Mouse (Mus musculus): ENCODE data around the gene Txndc8. TPM values are rescaled to one million over a fixed set of nuclear protein-coding genes. Genes with fewer than 3 reads are reported as not detected.

Gene Txndc8
- polyA plus RNA-seq, 1 experiment, result not detected

- Histone ChIP-seq H3K4me3 (ENCODE audit: extremely low read depth, insufficient read depth, insufficient read length) (no peak overlapping the region), H3K27me3 (ENCODE audit: control insufficient read depth, insufficient read depth, low read length) (no peaks in the 10 kb centered on the region), H3K4me1 (ENCODE audit: control insufficient read depth, insufficient read depth, insufficient read length) (no peaks in the 10 kb centered on the region; the same call in 1 of the 2 replicates), H3K36me3 (ENCODE audit: control insufficient read depth, insufficient read depth, low read length) (no peaks in the 10 kb centered on the region), H3K27ac (ENCODE audit: insufficient read depth, low read length) (no peak overlapping the region)
- TF ChIP-seq CTCF (IDR thresholded peaks at IDR 0.05; ENCODE audit: extremely low read depth, insufficient read depth, insufficient read length, insufficient replicate concordance) (no peak), POLR2A (IDR thresholded peaks at IDR 0.05; ENCODE audit: low read depth, low read length) (no peak)
- no peak for DNase-seq (ENCODE audit: low read depth in 1 of 2, low spot score in 2 of 2)
- WGBS, result 86% methylated on average over 6 of the region's 6 CpGs
These were observed 35.2 kb downstream of the Txndc8 start for GRCm38 (mm10) chr4:57973592-57974268.

- H3K27me3 ChIP-seq (ENCODE audit: control insufficient read depth, insufficient read depth, low read length), result no peaks in the 10 kb centered on the region
- H3K4me1 ChIP-seq (ENCODE audit: control insufficient read depth, insufficient read depth, insufficient read length), result no peaks in the 10 kb centered on the region; the same call in 1 of the 2 replicates
- TF ChIP-seq POLR2A (IDR thresholded peaks at IDR 0.05; ENCODE audit: low read depth, low read length) (no peak), CTCF (IDR thresholded peaks at IDR 0.05; ENCODE audit: extremely low read depth, insufficient read depth, insufficient read length, insufficient replicate concordance) (no peak)
These were observed 38.6 kb downstream of the Txndc8 start for GRCm38 (mm10) chr4:57970285-57970684.

GRCm38 (mm10) chr4:57967195-57967594, 41.7 kb downstream of the Txndc8 start:
- Histone ChIP-seq H3K4me3 (ENCODE audit: extremely low read depth, insufficient read depth, insufficient read length) (no peak overlapping the region), H3K27ac (ENCODE audit: insufficient read depth, low read length) (no peak overlapping the region), H3K4me1 (ENCODE audit: control insufficient read depth, insufficient read depth, insufficient read length) (no peaks in the 10 kb centered on the region; the same call in 1 of the 2 replicates), H3K27me3 (ENCODE audit: control insufficient read depth, insufficient read depth, low read length) (no peaks in the 10 kb centered on the region), H3K36me3 (ENCODE audit: control insufficient read depth, insufficient read depth, low read length) (no peaks in the 10 kb centered on the region)
- DNase-seq (ENCODE audit: low read depth in 1 of 2, low spot score in 2 of 2), result no peak
- 88% methylated on average over 3 of the region's 3 CpGs for WGBS
- no peak for TF ChIP-seq CTCF (IDR thresholded peaks at IDR 0.05; ENCODE audit: extremely low read depth, insufficient read depth, insufficient read length, insufficient replicate concordance)
- TF ChIP-seq POLR2A (IDR thresholded peaks at IDR 0.05; ENCODE audit: low read depth, low read length), result no peak

More at GRCm38 (mm10) chr4:57970285-57970684, 38.6 kb downstream of the Txndc8 start:
- Histone ChIP-seq H3K4me3 (ENCODE audit: extremely low read depth, insufficient read depth, insufficient read length) (no peak overlapping the region), H3K27ac (ENCODE audit: insufficient read depth, low read length) (no peak overlapping the region), H3K36me3 (ENCODE audit: control insufficient read depth, insufficient read depth, low read length) (no peaks in the 10 kb centered on the region)
- no peak for DNase-seq (ENCODE audit: low read depth in 1 of 2, low spot score in 2 of 2)

GRCm38 (mm10) chr4:57965516-57965915, 43.4 kb downstream of the Txndc8 start:
- Histone ChIP-seq H3K36me3 (ENCODE audit: control insufficient read depth, insufficient read depth, low read length) (no peaks in the 10 kb centered on the region), H3K27ac (ENCODE audit: insufficient read depth, low read length) (no peak overlapping the region), H3K27me3 (ENCODE audit: control insufficient read depth, insufficient read depth, low read length) (no peaks in the 10 kb centered on the region), H3K4me3 (ENCODE audit: extremely low read depth, insufficient read depth, insufficient read length) (no peak overlapping the region), H3K4me1 (ENCODE audit: control insufficient read depth, insufficient read depth, insufficient read length) (no peaks in the 10 kb centered on the region; the same call in 1 of the 2 replicates)
- TF ChIP-seq CTCF (IDR thresholded peaks at IDR 0.05; ENCODE audit: extremely low read depth, insufficient read depth, insufficient read length, insufficient replicate concordance) (no peak), POLR2A (IDR thresholded peaks at IDR 0.05; ENCODE audit: low read depth, low read length) (no peak)
- no peak for DNase-seq (ENCODE audit: low read depth in 1 of 2, low spot score in 2 of 2)
- 95% methylated on average over 4 of the region's 4 CpGs for WGBS

GRCm38 (mm10) chr4:57964143-57964542, 44.8 kb downstream of the Txndc8 start:
- WGBS, result 74% methylated on average over 1 of the region's 1 CpGs
- no peak for DNase-seq (ENCODE audit: low read depth in 1 of 2, low spot score in 2 of 2)
- Histone ChIP-seq H3K36me3 (ENCODE audit: control insufficient read depth, insufficient read depth, low read length) (no peaks in the 10 kb centered on the region), H3K27me3 (ENCODE audit: control insufficient read depth, insufficient read depth, low read length) (no peaks in the 10 kb centered on the region), H3K4me3 (ENCODE audit: extremely low read depth, insufficient read depth, insufficient read length) (no peak overlapping the region), H3K27ac (ENCODE audit: insufficient read depth, low read length) (no peak overlapping the region), H3K4me1 (ENCODE audit: control insufficient read depth, insufficient read depth, insufficient read length) (no peaks in the 10 kb centered on the region)
- no peak for TF ChIP-seq POLR2A (IDR thresholded peaks at IDR 0.05; ENCODE audit: low read depth, low read length)
- TF ChIP-seq CTCF (IDR thresholded peaks at IDR 0.05; ENCODE audit: extremely low read depth, insufficient read depth, insufficient read length, insufficient replicate concordance), result no peak

GRCm38 (mm10) chr4:57959056-57959455, 49.9 kb downstream of the Txndc8 start:
- no peak for DNase-seq (ENCODE audit: low read depth in 1 of 2, low spot score in 2 of 2)
- H3K4me1 ChIP-seq (ENCODE audit: control insufficient read depth, insufficient read depth, insufficient read length), result peaks cover 8% of the 10 kb centered on the region; the same call in 1 of the 2 replicates
- H3K27me3 ChIP-seq (ENCODE audit: control insufficient read depth, insufficient read depth, low read length), result no peaks in the 10 kb centered on the region
- H3K27ac ChIP-seq (ENCODE audit: insufficient read depth, low read length), result no peak overlapping the region
- TF ChIP-seq CTCF (IDR thresholded peaks at IDR 0.05; ENCODE audit: extremely low read depth, insufficient read depth, insufficient read length, insufficient replicate concordance), result no peak
- no peak for TF ChIP-seq POLR2A (IDR thresholded peaks at IDR 0.05; ENCODE audit: low read depth, low read length)
- H3K4me3 ChIP-seq (ENCODE audit: extremely low read depth, insufficient read depth, insufficient read length), result no peak overlapping the region
- WGBS, result 67% methylated on average over 8 of the region's 8 CpGs
- H3K36me3 ChIP-seq (ENCODE audit: control insufficient read depth, insufficient read depth, low read length), result no peaks in the 10 kb centered on the region

GRCm38 (mm10) chr4:57958098-57958497, 50.8 kb downstream of the Txndc8 start:
- no peak overlapping the region for H3K4me3 ChIP-seq (ENCODE audit: extremely low read depth, insufficient read depth, insufficient read length)
- H3K27me3 ChIP-seq (ENCODE audit: control insufficient read depth, insufficient read depth, low read length), result no peaks in the 10 kb centered on the region
- no peaks in the 10 kb centered on the region for H3K36me3 ChIP-seq (ENCODE audit: control insufficient read depth, insufficient read depth, low read length)
- H3K4me1 ChIP-seq (ENCODE audit: control insufficient read depth, insufficient read depth, insufficient read length), result peaks cover 8% of the 10 kb centered on the region; the same call in 1 of the 2 replicates
- H3K27ac ChIP-seq (ENCODE audit: insufficient read depth, low read length), result no peak overlapping the region
- TF ChIP-seq POLR2A (IDR thresholded peaks at IDR 0.05; ENCODE audit: low read depth, low read length), result no peak
- no peak for TF ChIP-seq CTCF (IDR thresholded peaks at IDR 0.05; ENCODE audit: extremely low read depth, insufficient read depth, insufficient read length, insufficient replicate concordance)
- peak in 1 of 2 experiments; percentile 14 for DNase-seq (ENCODE audit: low read depth in 1 of 2, low spot score in 2 of 2)
- WGBS, result 28% methylated on average over 9 of the region's 9 CpGs

Measured in spleen, adult 2 months (tissue).